Comparison of ENCODE assay signal across 18 mouse cellular contexts in genomic region chr2:145523381-145523780, GRCm38 (mm10).
DNase-seq lines count a peak whose midpoint lies in the region; ATAC-seq lines count a peak whose summit lies in the region.
"Had no signal": no experiment of that assay in that cellular context is flagged by ENCODE, and none has a peak within 500 bp of the region (broad histone marks: within the 10 kb centered on the region; RNA-seq: fewer than 3 reads in every experiment).

No protein-coding gene starts in this region.

- no peak overlapping the region for H3K27ac ChIP-seq in midbrain, embryonic 11.5 days (ENCODE audit: low read depth, low read length)
- H3K27ac ChIP-seq in midbrain, embryonic 16.5 days (ENCODE audit: low read length): no peak overlapping the region

- H3K27me3 ChIP-seq in midbrain, embryonic 11.5 days (ENCODE audit: control insufficient read depth, insufficient read depth, low read length): no peaks in the 10 kb centered on the region
- no peaks in the 10 kb centered on the region for H3K27me3 ChIP-seq in midbrain, embryonic 16.5 days (ENCODE audit: control insufficient read depth, insufficient read depth, low read depth, low read length)
- H3K27me3 ChIP-seq: Patski had no signal

- no peak overlapping the region for H3K9ac ChIP-seq in midbrain, embryonic 11.5 days (ENCODE audit: low read length)
- H3K9ac ChIP-seq in midbrain, embryonic 16.5 days (ENCODE audit: low read depth, low read length): no peak overlapping the region

- WGBS in midbrain, embryonic 11.5 days: 90% methylated on average over 4 of the region's 4 CpGs
- 88% methylated on average over 4 of the region's 4 CpGs for WGBS in midbrain, embryonic 16.5 days

- no peaks in the 10 kb centered on the region for H3K4me1 ChIP-seq in midbrain, embryonic 11.5 days (ENCODE audit: control insufficient read depth, insufficient read depth, low read length)
- H3K4me1 ChIP-seq in midbrain, embryonic 16.5 days (ENCODE audit: control insufficient read depth, insufficient read depth, low read length): 0 out of 2 replicates have a peak, but pooled peaks cover 2% of the 10 kb centered on the region

- H3K4me2 ChIP-seq in midbrain, embryonic 11.5 days: no peak overlapping the region
- no peak overlapping the region for H3K4me2 ChIP-seq in midbrain, embryonic 16.5 days (ENCODE audit: low read length)

- no peak overlapping the region for H3K4me3 ChIP-seq in midbrain, embryonic 11.5 days (ENCODE audit: low read depth, low read length)
- no peak overlapping the region for H3K4me3 ChIP-seq in midbrain, embryonic 16.5 days (ENCODE audit: low read depth, low read length)

- ATAC-seq in midbrain, embryonic 11.5 days (ENCODE audit: low FRiP score): no peak
- ATAC-seq in midbrain, embryonic 16.5 days: no peak
- ATAC-seq: activated CD4-positive, CD25-positive, alpha-beta regulatory T cell, adult 4 months; CD4-positive, CD25-positive, alpha-beta regulatory T cell, adult 4 months; Patski had no signal

- H3K36me3 ChIP-seq in midbrain, embryonic 11.5 days (ENCODE audit: control insufficient read depth, insufficient read depth, low read length): no peaks in the 10 kb centered on the region
- H3K36me3 ChIP-seq in midbrain, embryonic 16.5 days (ENCODE audit: control insufficient read depth, insufficient read depth, low read length): no peaks in the 10 kb centered on the region
- H3K36me3 ChIP-seq: G1E had no signal

- H3K9me3 ChIP-seq in midbrain, embryonic 11.5 days (ENCODE audit: control insufficient read depth, low read length): no peaks in the 10 kb centered on the region
- no peaks in the 10 kb centered on the region for H3K9me3 ChIP-seq in midbrain, embryonic 16.5 days (replicated peaks; ENCODE audit: control insufficient read depth, low read length, poor library complexity, severe bottlenecking)

- peak; percentile 76 for DNase-seq in heart, adult 11 months
- DNase-seq in heart, adult 18-20 months: no peak
- DNase-seq in midbrain, embryonic 11.5 days (ENCODE audit: low spot score, missing footprints): peak; percentile 73
- DNase-seq: adrenal gland, adult 2 months; adrenal gland, adult 8-10 months; adrenal gland, postnatal 10 days; adrenal gland, postnatal 14 days; adrenal gland, postnatal 25 days; adrenal gland, postnatal 36 days; B cell, adult 2 months; cerebellum, adult 11 months; cerebellum, adult 11-12 months; cerebellum, adult 18-20 months had no signal

Comparison
In these comparisons a context has a peak if more than half of its experiments do, and no peak if none do; other contexts are left out.
1. DNase-seq: peak in heart, adult 11 months (single experiment) and midbrain, embryonic 11.5 days (single experiment); none in heart, adult 18-20 months (0 of 2).